Mouse (Mus musculus) kidney, postnatal 25 days (tissue): ENCODE data around the gene Gm10135.
"Not testable (repeated sequence)": the region's sequence is repeated elsewhere in the genome, so short reads cannot be mapped to it uniquely, and the experiment has no call there.

Experiments used
- DNase-seq, 2 experiments: peaks; one replicate each; pipeline ENCODE4 v3.0.0; 2021; ENCODE audit warnings: mixed read lengths in 2 of 2

Gm10135 gene

GRCm38 (mm10) chr5:72974602-72975001 lies at the start of gene Gm10135:
Gene Gm10135, minus strand, starts transcription at chr5:72974702.
- no peak for DNase-seq

DNA sequence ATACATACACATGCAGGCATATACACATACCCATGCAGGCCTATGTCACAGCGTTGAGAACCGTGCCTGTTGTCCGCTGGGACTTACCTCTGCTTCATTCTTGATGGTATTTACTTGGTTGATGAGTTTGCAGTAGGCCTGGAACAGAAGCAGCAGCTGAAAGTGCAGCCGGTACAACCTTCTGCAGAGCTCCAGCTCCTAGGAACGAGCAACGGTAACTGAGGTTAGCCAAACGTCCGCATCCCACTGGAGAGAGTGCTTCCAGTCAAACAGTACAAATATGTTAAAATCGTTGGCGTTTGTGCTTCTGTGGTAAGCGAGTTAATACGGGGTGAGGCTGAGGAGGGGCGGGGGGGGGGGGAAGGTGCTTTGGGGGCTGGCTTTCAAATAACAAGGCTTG lies 49.3 kb upstream of the Gm10135 start:
- DNase-seq = no peak

DNA sequence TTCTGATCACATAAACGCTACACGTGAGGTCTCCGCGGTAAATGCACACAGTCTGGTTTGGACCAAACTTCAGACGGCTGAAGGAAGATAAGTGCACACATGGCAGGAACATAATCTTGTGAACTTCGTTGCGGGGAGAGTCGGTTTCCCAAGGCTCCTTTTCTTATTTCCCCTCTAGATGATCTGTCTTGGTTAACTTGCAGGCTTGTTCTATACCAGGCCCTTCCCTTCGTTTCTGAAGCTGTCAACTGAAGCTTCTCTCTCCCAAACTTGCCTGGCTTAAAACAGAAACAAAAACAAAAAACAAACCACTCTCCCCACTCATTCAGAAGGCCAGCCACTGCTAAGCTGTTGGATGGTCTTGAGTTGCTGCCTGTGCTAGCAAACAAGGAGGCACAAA lies 40.2 kb upstream of the Gm10135 start:
- DNase-seq = no peak

DNA sequence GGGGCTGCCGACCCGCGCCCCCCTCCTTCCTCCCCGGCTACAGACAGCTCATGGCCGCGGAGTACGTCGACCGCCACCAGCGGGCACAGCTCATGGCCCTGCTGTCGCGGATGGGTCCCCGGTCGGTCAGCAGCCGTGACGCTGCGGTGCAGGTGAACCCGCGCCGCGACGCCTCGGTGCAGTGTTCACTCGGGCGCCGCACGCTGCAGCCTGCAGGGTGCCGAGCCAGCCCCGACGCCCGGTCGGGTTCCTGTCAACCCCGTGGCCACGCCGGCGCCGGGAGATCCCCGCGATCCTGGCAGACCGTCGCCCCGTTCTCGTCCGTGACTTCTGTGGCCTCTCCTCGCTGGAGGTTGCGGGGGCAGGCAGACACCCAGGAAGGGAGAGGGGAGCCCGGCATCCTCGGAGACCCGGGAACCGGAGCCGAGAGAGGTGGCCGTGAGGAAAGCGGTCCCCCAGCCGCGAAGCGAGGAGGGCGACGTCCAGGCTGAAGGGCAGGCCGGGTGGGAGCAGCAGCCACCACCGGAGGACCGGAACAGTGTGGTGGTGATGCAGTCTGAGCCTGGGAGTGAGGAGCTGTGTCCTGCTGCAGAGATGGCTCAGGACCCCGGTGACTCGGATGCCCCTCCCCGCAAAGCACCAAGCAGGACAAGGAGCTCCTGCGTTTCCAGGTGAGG lies 39.2 kb upstream of the Gm10135 start:
- DNase-seq = not testable (repeated sequence)

DNA sequence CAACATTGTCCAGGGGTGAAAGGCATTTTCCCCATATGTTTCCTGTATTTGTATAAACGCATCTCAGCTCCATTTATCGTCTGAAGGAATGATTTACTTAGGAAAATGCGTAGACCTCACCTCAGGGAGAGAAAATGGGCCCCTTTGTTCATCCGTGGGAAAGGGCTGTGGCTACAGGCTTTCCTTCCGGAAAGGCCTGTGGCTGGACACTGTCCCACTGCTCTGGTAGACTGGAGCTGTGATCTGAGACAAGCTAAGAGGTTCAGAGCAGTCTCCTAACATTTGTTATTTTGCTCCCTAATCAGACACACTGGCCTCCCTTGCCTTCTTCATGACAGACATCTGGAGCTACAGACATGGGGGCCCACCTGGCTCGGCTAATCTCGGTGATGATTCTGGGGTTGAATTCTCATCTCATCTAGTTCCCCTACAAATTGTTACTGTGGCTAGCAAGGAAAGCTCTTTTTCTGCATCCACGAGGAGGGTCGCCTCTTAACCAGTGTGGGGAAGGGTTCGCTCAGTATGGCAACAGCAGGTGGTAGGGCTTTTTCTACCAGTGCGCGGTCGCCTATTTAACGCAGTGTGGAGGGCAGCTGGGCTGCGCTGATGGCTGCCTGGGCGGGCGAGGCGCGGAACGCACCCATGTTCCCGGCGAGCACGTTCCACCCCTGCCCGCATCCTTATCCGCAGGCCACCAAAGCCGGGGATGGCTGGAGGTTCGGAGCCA lies 38.5 kb upstream of the Gm10135 start:
- not testable (repeated sequence) for DNase-seq

GRCm38 (mm10) chr5:73011806-73012205 lies 37.3 kb upstream of the Gm10135 start:
- DNase-seq = not testable (repeated sequence)

- not testable (repeated sequence) for DNase-seq
Measured at GRCm38 (mm10) chr5:73008230-73008629, 33.7 kb upstream of the Gm10135 start.

GRCm38 (mm10) chr5:73007582-73007959 lies 33.1 kb upstream of the Gm10135 start:
- no peak for DNase-seq

DNA sequence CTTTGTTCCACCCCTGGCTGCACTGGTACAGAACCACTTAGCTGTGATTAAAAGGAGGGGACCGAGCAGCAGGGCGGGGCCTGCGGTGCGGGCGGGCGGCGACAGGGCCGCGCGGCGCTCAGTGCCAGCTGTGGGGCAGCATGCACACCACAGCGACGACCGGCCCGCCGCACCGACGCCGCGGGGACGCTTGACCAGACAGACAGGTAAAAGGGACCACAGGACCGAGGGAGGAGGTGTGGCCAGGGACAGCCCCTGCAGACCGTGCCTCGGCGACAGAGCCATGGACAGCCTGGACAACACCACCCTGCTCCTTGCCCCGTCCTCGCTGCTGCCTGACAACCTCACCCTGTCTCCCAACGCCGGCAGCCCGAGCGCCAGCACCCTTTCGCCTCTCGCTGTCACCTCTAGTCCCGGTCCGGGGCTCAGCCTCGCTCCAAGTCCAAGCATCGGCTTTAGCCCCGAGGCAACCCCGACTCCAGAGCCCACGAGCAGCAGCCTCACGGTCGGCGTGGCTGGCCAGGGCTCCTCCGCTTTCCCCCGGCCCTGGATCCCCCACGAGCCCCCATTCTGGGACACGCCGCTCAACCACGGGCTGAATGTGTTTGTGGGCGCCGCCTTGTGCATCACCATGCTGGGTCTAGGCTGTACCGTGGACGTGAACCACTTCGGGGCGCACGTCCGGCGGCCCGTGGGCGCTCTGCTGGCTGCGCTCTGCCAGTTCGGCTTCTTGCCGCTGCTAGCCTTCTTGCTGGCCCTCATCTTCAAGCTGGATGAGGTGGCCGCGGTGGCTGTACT lies 32.5 kb upstream of the Gm10135 start, which contains the start of gene Slc10a4:
TSS of gene Slc10a4 (plus strand) at position 100 of the 798 bp plus-strand sequence.
- DNase-seq = peak; percentile 6 to 48

DNA sequence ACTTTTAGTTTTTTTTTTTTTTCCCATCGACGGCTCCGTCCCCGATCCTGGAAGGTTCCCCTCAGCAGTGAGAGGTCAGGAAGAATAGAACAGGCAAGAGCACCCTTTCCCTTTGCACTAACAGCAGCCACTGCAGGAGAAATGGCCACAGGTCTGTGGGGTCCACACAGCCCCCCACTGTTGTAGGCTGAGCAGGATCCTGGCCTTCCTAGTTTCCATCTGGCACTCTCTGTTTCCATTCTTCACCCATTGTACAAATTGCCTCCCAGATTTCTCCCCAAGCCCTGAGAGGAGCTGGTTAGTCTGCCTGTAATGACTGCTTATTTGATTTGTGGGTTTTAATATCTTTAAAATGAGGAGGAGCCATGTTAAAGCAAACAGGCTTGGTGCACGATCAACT lies 29.5 kb upstream of the Gm10135 start:
- DNase-seq = no peak

DNA sequence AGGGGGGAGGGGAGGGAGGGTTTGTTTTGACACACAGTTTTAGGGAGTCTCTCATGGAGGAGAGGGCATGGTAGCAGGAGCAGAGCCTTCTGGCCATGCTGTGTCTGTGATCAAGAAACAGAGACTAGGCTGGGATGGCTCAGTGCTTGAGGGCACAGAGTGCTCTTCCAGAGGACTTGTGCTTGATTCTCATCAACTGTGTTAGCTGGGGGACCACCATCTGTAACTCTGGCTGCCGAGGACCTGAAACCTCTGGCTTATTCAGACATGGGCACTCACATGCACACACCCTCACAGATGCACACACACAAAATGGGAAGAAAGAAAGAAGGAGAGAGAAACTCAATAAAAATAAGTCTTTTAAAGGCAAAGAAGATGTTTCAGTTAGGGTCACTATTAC lies 24.0 kb upstream of the Gm10135 start:
- not testable (repeated sequence) for DNase-seq

DNA sequence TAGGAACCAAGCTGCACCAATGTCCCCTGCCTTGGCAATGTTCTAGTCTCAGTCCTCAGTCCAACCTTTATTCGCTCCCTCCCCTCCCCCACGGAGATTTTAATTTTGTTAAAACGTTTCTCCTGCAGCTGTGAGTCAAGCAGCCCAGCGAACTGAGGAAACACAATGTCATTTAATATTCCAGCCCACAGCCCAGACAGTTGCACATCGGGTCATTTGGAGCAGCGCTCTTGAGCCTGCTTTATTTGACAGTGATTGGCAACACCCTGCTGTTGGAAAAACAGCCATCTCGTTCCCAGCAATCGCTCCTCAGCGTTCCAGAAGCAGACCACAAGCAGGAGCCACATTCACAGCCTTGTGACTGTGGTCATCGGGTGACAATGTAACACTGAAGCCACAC lies 20.9 kb upstream of the Gm10135 start:
- no peak for DNase-seq

DNA sequence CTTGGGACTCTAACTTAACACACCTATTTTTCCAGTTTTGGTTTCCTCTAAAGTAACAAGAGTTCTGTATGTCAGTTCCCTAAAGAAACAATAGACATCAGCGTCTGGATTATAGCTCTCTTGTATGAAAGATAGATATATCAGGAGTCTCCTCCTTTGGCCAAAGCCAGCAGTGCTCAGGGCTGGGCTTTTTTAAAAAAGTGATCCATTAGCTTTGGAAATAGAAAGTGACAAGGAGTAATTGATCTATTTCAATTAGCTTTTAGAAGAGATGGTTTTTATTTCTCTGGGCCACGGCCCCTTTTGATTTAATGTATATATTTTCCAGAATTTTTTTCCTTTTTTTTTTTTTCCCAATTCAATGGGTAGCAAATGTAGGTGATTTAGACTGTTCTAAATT lies 20.4 kb upstream of the Gm10135 start:
- no peak for DNase-seq

GRCm38 (mm10) chr5:72994424-72994823 lies 19.9 kb upstream of the Gm10135 start:
- DNase-seq = no peak

DNA sequence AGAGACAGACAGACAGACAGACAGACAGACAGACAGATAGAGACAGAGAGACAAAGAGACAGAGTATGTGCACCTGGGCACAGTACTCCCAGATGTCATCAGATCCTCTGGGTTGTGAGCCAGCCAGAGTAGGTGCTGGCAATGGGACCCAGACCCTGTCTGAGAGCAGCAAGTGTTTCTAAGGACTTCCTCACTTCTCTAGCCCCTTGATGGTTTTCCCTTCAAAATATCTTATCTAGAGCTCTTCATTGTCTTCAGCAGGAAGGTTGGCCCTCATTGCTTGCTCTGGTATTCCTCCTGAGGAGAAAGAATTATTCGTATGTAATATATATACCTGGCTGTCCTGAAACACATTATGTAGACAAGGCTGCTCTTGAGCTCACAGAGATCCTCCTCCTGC lies 18.0 kb upstream of the Gm10135 start:
- no peak for DNase-seq

- no peak for DNase-seq
Measured at GRCm38 (mm10) chr5:72989756-72990155, 15.3 kb upstream of the Gm10135 start.

DNA sequence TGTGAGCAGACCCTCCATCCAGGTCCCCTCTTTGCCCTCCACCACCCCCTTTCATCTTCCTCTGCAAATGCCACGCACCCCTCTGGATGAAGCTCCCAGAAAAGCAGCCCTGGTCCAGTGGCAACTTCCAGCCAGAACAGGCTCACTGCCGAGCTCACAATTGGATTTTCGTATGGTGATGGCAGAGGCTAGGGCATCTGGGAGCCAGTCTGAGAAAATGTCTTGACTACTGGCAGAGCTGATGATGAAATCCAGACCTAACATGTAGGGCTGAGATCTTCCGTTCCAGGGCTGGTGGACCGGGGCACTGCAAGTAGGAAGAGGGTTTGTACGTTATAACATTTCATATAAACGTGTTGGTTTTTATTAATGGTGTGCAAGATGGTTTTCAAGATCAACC lies 13.3 kb upstream of the Gm10135 start:
- DNase-seq = no peak

DNA sequence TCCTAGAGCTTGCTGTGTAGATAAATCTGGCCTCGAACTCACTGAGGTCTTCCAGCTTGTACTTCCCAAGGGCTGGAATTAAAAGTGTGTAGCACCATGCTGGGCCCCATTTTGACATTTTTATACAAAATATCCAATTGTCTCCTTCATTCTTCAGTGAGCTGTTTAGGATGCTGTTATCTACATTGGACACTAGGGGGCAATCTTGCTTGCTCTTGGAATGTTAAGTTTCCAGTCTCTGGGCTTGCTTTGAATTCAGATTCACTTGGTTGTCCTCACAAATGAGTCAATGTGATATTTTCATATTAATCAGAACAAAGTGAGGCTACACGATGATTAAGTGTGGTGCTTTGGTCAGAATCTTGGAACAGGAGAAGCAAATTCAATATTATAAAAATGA lies 9.6 kb upstream of the Gm10135 start:
- no peak for DNase-seq

GRCm38 (mm10) chr5:72976539-72976938 lies 2.0 kb upstream of the Gm10135 start:
- DNase-seq = no peak

- DNase-seq = no peak
Measured at GRCm38 (mm10) chr5:72975996-72976395, 1.5 kb upstream of the Gm10135 start.

DNA sequence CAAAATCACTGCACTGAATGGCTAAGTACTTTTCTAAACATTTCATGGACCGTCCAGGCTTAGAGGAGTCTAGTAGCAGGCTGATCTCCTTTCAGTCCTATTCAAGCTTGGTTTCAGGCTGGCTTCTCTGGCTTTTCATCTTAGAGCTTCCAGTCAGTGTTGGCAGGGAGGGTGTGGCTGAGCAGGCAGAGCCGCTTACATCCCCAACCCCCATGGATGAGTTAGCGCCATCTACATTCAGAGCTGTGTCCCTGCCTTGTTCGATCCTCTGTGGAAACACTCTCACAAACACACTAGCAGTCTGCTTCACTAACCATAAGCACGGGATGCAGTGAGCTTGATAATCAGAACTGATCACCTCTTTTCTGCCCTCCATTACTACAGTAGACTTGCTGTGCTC lies 1.6 kb downstream of the Gm10135 start:
- no peak for DNase-seq

GRCm38 (mm10) chr5:72972435-72972834 lies 2.1 kb downstream of the Gm10135 start:
- DNase-seq = no peak

- DNase-seq = no peak
Measured at GRCm38 (mm10) chr5:72965706-72966105, 8.8 kb downstream of the Gm10135 start.

- DNase-seq = no peak
Measured at GRCm38 (mm10) chr5:72960096-72960495, 14.4 kb downstream of the Gm10135 start.
